Mouse (Mus musculus): ENCODE measurements around the gene Ints13. TPM values are rescaled to one million over a fixed set of nuclear protein-coding genes. Genes with fewer than 3 reads are reported as not detected.

Gene Ints13
- polyA plus RNA-seq, 1 experiment: 18.4 TPM

DNA sequence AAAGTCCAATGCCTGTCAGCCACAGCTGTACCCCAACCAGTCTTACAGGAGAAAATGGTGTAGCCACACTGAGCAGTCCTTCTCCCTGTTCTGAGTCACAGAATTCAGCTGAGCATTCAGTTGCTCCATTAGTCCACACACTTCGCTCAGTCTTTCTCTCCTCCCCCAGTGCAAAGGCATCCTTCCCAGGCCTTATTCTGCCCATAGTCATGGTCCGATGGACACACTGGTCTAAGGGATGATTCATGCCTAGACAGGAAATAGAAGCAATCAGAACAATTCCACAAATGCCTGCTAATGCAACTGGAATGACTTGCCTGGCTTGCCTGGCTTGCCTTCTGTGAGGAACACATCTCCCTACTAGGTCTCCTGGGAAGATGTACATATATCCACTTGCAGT, 50.1 kb downstream of the Ints13 start:
- H3K36me3 ChIP-seq (ENCODE audit: control insufficient read depth, insufficient read depth): no peaks in the 10 kb centered on the region
- no peak overlapping the region for H3ac ChIP-seq (ENCODE audit: control insufficient read depth, insufficient read length)
- no peaks in the 10 kb centered on the region for H3K79me2 ChIP-seq (ENCODE audit: control insufficient read depth, insufficient read depth)
- no peaks in the 10 kb centered on the region for H3K27me3 ChIP-seq (ENCODE audit: control insufficient read depth, insufficient read depth, insufficient read length)
- H3K4me2 ChIP-seq (ENCODE audit: low read depth): peak overlapping the region; percentile 22
- H3K4me3 ChIP-seq: no peak overlapping the region
- TF ChIP-seq POLR2A (IDR thresholded peaks at IDR 0.05; ENCODE audit: insufficient read length, low read depth): no peak
- TF ChIP-seq CEBPB (IDR thresholded peaks at IDR 0.05; ENCODE audit: insufficient read depth, poor library complexity, severe bottlenecking): no peak
- TF ChIP-seq REST (IDR thresholded peaks at IDR 0.05; ENCODE audit: insufficient read depth, insufficient read length): no peak
- no peak for TF ChIP-seq SRF (IDR thresholded peaks at IDR 0.05; ENCODE audit: control insufficient read depth, insufficient read length, low read depth)
- TF ChIP-seq USF1 (IDR thresholded peaks at IDR 0.05; ENCODE audit: low read depth): no peak
- TF ChIP-seq MYOD1 (IDR thresholded peaks at IDR 0.05; ENCODE audit: control insufficient read depth in 1 of 3, insufficient read length in 2 of 3, low read depth in 2 of 3): no peak
- TF ChIP-seq MYOG (IDR thresholded peaks at IDR 0.05; ENCODE audit: control insufficient read depth in 1 of 3, insufficient read depth in 1 of 3, insufficient read length in 2 of 3, low read depth in 2 of 3): no peak
- no peak for TF ChIP-seq POLR2AphosphoS2 (IDR thresholded peaks at IDR 0.05; ENCODE audit: insufficient read length, low read depth)
- TF ChIP-seq E2F4 (IDR thresholded peaks at IDR 0.05; ENCODE audit: insufficient read depth): no peak
- TF ChIP-seq MAX (IDR thresholded peaks at IDR 0.05; ENCODE audit: low read depth): no peak
- no peak for TF ChIP-seq TCF3 (IDR thresholded peaks at IDR 0.05; ENCODE audit: insufficient read length, low read depth)
- TF ChIP-seq TCF12 (IDR thresholded peaks at IDR 0.05; ENCODE audit: insufficient read depth, poor library complexity, severe bottlenecking): no peak

DNA sequence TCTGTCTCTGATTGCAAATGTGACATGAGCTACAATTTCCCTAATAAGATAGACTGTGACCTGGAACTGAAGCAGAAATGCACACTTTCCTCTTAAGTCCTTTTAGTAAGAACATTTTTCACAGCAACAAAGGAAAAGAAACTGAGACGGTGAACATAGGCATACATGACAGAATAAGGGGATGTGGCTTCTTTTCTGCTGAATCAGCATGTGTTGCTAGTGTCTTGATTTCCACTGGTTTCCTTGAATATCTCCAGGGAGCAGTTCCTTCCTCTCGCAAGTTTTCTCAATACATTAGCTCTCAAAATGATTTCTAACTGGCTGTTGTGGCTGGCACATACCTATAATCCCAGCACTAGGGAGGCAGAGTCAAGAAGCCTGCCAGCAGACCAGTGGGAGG, 52.1 kb downstream of the Ints13 start:
- Histone ChIP-seq H3ac (ENCODE audit: control insufficient read depth, insufficient read length) (no peak overlapping the region), H3K27me3 (ENCODE audit: control insufficient read depth, insufficient read depth, insufficient read length) (no peaks in the 10 kb centered on the region), H3K4me3 (no peak overlapping the region), H3K36me3 (ENCODE audit: control insufficient read depth, insufficient read depth) (no peaks in the 10 kb centered on the region), H3K79me2 (ENCODE audit: control insufficient read depth, insufficient read depth) (no peaks in the 10 kb centered on the region), H3K4me2 (ENCODE audit: low read depth) (no peak overlapping the region)
- TF ChIP-seq TCF3 (IDR thresholded peaks at IDR 0.05; ENCODE audit: insufficient read length, low read depth) (no peak), MYOG (IDR thresholded peaks at IDR 0.05; ENCODE audit: control insufficient read depth in 1 of 3, insufficient read depth in 1 of 3, insufficient read length in 2 of 3, low read depth in 2 of 3) (no peak), POLR2AphosphoS2 (IDR thresholded peaks at IDR 0.05; ENCODE audit: insufficient read length, low read depth) (no peak), USF1 (IDR thresholded peaks at IDR 0.05; ENCODE audit: low read depth) (no peak), MAX (IDR thresholded peaks at IDR 0.05; ENCODE audit: low read depth) (no peak), E2F4 (IDR thresholded peaks at IDR 0.05; ENCODE audit: insufficient read depth) (no peak), CEBPB (IDR thresholded peaks at IDR 0.05; ENCODE audit: insufficient read depth, poor library complexity, severe bottlenecking) (no peak), POLR2A (IDR thresholded peaks at IDR 0.05; ENCODE audit: insufficient read length, low read depth) (no peak), TCF12 (IDR thresholded peaks at IDR 0.05; ENCODE audit: insufficient read depth, poor library complexity, severe bottlenecking) (no peak), SRF (IDR thresholded peaks at IDR 0.05; ENCODE audit: control insufficient read depth, insufficient read length, low read depth) (no peak), MYOD1 (IDR thresholded peaks at IDR 0.05; ENCODE audit: control insufficient read depth in 1 of 3, insufficient read length in 2 of 3, low read depth in 2 of 3) (no peak), REST (IDR thresholded peaks at IDR 0.05; ENCODE audit: insufficient read depth, insufficient read length) (no peak)

DNA sequence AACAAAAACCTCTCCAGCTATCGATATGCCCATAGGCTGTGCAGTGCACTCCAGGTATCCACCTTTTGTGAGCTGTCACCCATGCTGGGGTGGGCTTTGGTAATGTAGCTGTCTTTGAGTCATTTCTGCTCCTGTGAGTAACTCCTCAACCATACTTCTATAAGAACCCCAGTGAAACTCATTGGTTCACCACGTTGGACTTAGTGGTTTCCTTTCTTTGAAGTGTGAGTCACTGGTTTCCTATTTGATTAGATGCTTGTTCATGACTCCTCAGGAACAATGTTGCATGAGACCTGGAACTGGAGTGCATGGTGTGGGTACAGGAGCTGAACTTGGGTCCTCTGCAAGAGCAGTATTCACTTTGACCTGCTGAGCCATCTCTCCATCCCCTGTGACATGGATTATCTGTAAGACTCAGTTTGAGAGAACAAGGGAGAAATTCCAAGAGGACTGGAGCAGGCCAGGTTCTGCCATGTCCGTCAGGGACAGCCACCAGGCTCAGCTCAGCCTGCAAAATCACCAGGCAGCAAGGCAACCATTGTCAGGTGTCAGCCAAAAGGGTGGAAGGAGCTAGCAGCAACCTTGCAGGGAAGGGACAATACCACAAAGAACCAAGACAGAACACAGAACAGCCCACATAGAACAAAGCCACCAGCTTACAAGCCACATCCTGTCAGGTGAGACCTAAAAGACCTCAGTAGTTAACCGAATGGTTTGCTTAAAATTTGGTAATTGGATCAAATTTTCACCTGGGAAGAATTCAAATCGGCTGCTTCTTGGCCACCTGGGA, 56.0 kb downstream of the Ints13 start:
- Histone ChIP-seq H3K79me2 (ENCODE audit: control insufficient read depth, insufficient read depth) (no peaks in the 10 kb centered on the region), H3K4me3 (no peak overlapping the region), H3K27me3 (ENCODE audit: control insufficient read depth, insufficient read depth, insufficient read length) (no peaks in the 10 kb centered on the region), H3K36me3 (ENCODE audit: control insufficient read depth, insufficient read depth) (no peaks in the 10 kb centered on the region), H3ac (ENCODE audit: control insufficient read depth, insufficient read length) (no peak overlapping the region), H3K4me2 (ENCODE audit: low read depth) (peak overlapping the region; percentile 34)
- no peak for TF ChIP-seq CEBPB (IDR thresholded peaks at IDR 0.05; ENCODE audit: insufficient read depth, poor library complexity, severe bottlenecking)
- no peak for TF ChIP-seq MAX (IDR thresholded peaks at IDR 0.05; ENCODE audit: low read depth)
- TF ChIP-seq MYOD1 (IDR thresholded peaks at IDR 0.05; ENCODE audit: control insufficient read depth in 1 of 3, insufficient read length in 2 of 3, low read depth in 2 of 3): no peak

DNA sequence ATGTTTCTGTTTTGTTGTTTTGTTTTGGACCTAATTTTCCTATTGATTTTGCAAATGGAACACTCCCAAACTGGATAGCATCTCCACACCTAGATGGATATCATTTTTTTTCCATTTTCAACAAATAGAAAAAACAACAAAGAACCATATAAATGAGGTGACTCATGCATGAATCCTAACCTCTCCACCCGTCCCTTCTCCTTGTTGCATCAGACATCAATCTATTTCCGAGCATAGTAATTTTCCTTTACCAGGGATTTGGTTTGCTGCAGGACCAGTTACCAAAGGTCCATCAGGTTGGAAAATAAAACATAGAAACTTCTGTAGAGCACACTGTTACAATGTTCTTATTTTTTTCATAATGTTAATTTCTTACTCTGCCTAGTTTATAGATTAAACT, 58.6 kb downstream of the Ints13 start:
- H3K79me2 ChIP-seq (ENCODE audit: control insufficient read depth, insufficient read depth): no peaks in the 10 kb centered on the region
- H3ac ChIP-seq (ENCODE audit: control insufficient read depth, insufficient read length): no peak overlapping the region
- H3K27me3 ChIP-seq (ENCODE audit: control insufficient read depth, insufficient read depth, insufficient read length): no peaks in the 10 kb centered on the region
- H3K4me3 ChIP-seq: no peak overlapping the region
- H3K4me2 ChIP-seq (ENCODE audit: low read depth): peak overlapping the region; percentile 28
- TF ChIP-seq CEBPB (IDR thresholded peaks at IDR 0.05; ENCODE audit: insufficient read depth, poor library complexity, severe bottlenecking) (peak; percentile 93), POLR2AphosphoS2 (IDR thresholded peaks at IDR 0.05; ENCODE audit: insufficient read length, low read depth) (no peak)
- no peaks in the 10 kb centered on the region for H3K36me3 ChIP-seq (ENCODE audit: control insufficient read depth, insufficient read depth)

DNA sequence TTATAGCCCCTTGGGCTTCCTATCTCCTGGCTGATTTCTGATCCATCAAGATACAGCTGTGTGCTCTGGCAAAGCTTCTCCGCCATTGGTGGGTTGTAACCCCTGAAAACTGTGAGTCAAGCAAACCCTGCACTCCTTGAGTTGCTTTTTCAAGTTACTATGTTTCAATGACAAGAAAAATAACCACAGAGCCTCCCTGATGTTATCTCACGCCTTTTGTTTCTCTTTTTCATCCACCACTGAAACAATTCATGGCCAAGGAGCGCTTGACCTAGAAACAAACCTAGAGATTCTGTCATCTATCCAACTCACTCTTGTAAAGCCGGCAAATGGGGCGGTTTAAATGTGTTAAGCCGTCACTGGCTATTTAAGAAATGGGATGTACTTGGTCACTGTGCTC, 61.7 kb downstream of the Ints13 start:
- Histone ChIP-seq H3ac (ENCODE audit: control insufficient read depth, insufficient read length) (no peak overlapping the region), H3K27me3 (ENCODE audit: control insufficient read depth, insufficient read depth, insufficient read length) (no peaks in the 10 kb centered on the region), H3K79me2 (ENCODE audit: control insufficient read depth, insufficient read depth) (no peaks in the 10 kb centered on the region), H3K36me3 (ENCODE audit: control insufficient read depth, insufficient read depth) (no peaks in the 10 kb centered on the region), H3K4me2 (ENCODE audit: low read depth) (peak overlapping the region; percentile 13), H3K4me3 (no peak overlapping the region)
- TF ChIP-seq POLR2A (IDR thresholded peaks at IDR 0.05; ENCODE audit: insufficient read length, low read depth) (no peak), POLR2AphosphoS2 (IDR thresholded peaks at IDR 0.05; ENCODE audit: insufficient read length, low read depth) (no peak), E2F4 (IDR thresholded peaks at IDR 0.05; ENCODE audit: insufficient read depth) (no peak), USF1 (IDR thresholded peaks at IDR 0.05; ENCODE audit: low read depth) (no peak), REST (IDR thresholded peaks at IDR 0.05; ENCODE audit: insufficient read depth, insufficient read length) (no peak), TCF12 (IDR thresholded peaks at IDR 0.05; ENCODE audit: insufficient read depth, poor library complexity, severe bottlenecking) (no peak), MYOD1 (IDR thresholded peaks at IDR 0.05; ENCODE audit: control insufficient read depth in 1 of 3, insufficient read length in 2 of 3, low read depth in 2 of 3) (no peak), MAX (IDR thresholded peaks at IDR 0.05; ENCODE audit: low read depth) (no peak), SRF (IDR thresholded peaks at IDR 0.05; ENCODE audit: control insufficient read depth, insufficient read length, low read depth) (no peak), TCF3 (IDR thresholded peaks at IDR 0.05; ENCODE audit: insufficient read length, low read depth) (no peak), MYOG (IDR thresholded peaks at IDR 0.05; ENCODE audit: control insufficient read depth in 1 of 3, insufficient read depth in 1 of 3, insufficient read length in 2 of 3, low read depth in 2 of 3) (no peak)
